ENCODE assay signal across 15 mouse cellular contexts in genomic region chr7:118346943-118347342, GRCm38 (mm10).
"Had no signal": no experiment of that assay in that cellular context is flagged by ENCODE, and none has a peak within 500 bp of the region (broad histone marks: within the 10 kb centered on the region; RNA-seq: fewer than 3 reads in every experiment).

No protein-coding gene starts in this region.

- ATAC-seq: liver, embryonic 12.5 days; liver, postnatal 0 days; lung, postnatal 0 days; midbrain, embryonic 13.5 days; midbrain, embryonic 15.5 days; midbrain, embryonic 16.5 days had no signal

- DNase-seq: left cerebral cortex, postnatal 4 days; liver; liver, embryonic 13.5 days; liver, postnatal 0 days; lung, adult 18-20 months; lung, adult 2 months; lung, embryonic 14.5 days; lung, postnatal 14 days; lung, postnatal 4 days; midbrain, embryonic 14.5 days had no signal
